Mouse (Mus musculus) right cerebral cortex, adult 2 months (tissue): ENCODE measurements around the gene Myt1.
"Not testable (repeated sequence)": the region's sequence is repeated elsewhere in the genome, so short reads cannot be mapped to it uniquely, and the experiment has no call there.

Experiments used
- DNase-seq, 2 experiments: peaks; one replicate each; pipeline ENCODE4 v3.0.0; 2021 to 2022; ENCODE audit warnings: low spot score in 2 of 2

The Myt1 gene

DNA sequence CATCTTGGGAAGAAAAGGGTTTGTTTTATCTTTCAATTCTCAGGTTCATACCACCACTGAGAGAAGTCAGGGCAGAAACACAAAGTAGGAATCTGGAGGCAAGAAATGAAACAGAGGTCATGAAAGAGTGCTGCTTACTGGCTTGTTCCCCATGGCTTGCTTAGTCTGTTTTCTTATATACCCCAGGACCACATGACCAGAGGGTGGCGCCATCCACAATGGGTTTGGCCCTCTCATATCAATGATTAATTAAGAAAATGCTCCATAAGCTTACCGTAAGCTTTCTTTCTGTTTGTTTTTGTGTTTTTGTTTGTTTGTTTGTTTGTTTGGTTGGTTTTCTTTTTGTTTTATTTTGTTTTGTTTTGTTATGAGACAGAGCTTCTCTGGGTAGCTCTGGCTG lies 14.6 kb downstream of the Myt1 start:
- DNase-seq, result no peak

DNA sequence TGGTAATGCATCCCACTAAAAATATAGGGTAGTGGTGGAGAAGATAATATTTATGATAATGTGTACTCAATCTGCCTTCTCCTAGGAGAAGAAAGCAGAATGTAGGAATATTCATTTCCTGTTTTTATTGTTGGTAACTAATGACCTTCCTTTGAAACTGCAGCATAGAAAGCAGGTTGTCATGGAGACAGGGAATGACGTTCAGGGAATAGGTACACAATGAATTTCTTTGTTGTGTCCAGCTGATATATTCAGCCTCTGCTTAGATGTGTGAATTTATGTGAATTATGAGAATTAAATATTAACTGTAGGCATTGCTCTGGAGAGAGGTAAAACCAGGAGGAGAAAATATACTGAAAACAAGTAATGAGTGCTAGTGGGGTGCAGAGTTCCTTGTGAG lies 18.3 kb downstream of the Myt1 start:
- DNase-seq, result no peak

DNA sequence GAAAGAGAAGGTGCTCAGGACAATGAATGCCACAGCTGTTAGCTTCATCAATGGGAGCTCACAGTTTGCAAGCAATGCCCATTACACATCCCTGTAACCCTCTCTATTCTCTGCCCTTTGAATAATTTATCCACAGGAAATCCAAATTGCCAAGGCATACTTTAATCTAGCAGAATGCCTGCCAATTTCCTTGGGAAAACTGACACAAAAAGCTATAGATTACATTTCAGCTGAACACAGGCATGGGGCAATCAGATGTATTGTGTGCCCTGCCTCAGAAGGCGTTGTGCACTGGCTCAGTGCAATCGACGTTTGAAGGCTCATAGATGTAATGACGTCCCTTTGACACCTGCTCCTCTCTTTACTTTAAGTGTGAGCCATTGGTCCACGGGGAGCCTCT lies 24.7 kb downstream of the Myt1 start:
- DNase-seq, result no peak

DNA sequence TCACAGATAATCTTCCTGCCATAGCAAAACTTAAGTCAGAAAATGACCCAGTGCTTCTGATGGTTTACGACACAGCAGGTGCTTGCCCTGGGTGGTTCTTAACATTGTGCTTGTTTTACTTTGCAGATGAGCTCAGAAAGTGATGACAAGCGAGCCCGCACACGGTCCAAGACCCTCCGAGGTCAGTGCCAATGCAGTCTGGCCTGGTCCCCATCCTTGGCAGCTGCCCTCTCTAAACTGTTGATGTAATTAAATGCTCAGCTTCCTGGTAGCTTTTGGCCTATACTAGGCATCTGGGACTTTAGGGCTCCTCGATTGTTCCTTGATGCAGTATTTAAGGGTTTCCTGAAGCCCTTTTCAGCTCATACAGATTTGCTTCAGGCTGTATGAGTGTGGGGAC lies 26.3 kb downstream of the Myt1 start:
- no peak for DNase-seq

DNA sequence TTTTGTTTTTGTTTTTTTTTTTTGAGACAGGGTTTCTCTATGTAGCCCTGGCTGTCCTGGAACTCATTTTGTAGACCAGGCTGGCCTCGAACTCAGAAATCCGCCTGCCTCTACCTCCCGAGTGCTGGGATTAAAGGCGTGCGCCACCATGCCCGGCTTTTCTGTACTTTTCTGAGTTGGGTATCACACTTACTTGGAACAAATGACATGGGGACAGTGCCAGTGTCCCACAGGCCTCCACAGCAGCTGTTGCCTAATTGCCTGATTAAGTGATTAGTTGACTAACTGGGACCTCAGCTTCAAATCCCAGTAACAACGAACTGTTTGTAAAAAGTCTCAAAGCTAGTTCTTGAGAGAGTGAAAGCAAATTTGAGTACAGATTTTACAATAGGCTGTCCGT lies 30.1 kb downstream of the Myt1 start:
- DNase-seq, result not testable (repeated sequence)

DNA sequence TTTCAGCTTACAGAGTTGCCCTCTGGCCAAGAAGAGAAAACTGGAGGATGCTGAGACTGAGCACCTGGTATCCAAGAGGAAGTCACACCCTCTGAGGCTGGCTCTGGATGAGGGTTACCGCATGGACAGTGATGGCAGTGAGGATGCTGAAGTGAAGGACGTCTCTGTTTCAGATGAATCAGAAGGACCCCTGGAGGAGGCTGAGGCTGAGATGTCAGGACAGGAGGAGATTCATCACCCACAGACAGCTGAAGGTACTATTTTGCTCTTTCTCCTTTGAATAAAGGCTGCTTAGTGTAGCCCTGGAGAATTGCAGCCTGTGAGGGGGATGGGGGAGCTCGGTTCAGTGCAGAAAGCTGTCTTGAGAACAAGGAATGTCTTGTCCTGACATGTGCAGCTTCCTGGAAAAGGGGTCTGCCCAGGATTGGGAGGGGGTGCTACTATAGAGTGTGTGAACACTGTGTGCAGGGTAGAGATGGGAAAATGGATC lies 32.6 kb downstream of the Myt1 start:
- no peak for DNase-seq

DNA sequence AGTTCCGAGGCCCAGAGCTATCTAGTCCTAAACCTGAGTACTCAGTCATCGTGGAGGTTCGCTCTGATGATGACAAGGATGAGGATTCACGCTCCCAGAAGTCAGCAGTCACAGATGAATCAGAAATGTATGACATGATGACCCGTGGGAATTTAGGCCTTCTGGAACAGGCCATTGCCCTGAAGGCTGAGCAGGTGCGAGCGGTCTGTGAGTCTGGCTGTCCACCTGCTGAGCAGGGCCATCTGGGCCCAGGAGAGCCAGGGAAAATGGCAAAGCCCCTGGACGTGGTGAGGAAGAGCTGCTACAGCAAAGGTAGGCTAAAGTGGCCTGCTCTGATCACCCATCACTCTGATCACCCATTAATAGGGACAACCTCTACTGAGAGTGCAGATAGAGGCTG lies 34.5 kb downstream of the Myt1 start:
- DNase-seq, result no peak

DNA sequence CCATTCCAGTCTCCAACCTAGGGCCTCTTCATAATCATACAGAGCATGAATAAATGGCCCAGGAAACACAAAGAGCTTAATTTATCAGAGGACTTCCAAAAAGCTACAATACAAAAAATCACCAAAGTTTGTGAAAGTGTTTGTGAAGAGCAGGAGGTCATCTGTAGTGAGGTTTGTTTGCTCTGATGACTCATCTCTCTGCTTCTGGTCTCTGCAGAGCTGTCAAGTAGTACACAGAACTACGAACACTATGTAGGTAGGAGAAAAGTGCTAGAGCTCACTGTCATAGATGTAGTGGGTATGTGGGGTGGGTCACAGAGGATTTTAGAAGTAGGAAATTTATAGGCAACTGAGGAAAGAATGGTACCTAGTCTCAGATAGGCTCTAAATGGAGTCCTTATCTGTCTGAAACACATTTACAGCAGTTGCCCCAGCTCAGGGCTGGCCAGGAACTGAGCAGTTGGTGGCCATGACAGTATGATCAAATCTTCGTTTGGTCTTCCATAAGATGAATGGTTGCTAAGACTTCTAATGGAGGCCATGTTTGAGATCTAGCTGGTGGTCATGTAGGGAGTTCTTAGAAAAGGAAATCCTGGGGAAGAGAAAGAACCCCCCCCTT lies 66.0 kb downstream of the Myt1 start:
- no peak for DNase-seq

DNA sequence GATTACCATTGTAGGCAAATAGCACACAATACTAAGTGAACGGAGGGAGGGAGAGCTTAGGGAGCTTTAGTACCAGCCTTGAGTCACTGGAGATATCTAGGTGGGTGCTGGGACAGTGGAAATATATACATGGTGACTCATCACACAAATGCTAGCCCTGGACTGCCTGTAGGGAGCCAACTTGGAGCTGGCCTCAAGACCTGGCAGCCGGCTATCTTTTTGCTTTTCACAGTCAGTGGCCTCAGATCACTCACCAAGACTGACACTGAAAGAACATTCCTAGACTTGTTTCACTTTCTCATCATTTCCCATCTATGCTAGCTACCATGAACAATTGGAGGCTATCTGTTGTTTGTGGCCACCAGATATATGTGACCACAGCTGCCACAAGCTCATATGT lies 69.6 kb downstream of the Myt1 start:
- no peak for DNase-seq

DNA sequence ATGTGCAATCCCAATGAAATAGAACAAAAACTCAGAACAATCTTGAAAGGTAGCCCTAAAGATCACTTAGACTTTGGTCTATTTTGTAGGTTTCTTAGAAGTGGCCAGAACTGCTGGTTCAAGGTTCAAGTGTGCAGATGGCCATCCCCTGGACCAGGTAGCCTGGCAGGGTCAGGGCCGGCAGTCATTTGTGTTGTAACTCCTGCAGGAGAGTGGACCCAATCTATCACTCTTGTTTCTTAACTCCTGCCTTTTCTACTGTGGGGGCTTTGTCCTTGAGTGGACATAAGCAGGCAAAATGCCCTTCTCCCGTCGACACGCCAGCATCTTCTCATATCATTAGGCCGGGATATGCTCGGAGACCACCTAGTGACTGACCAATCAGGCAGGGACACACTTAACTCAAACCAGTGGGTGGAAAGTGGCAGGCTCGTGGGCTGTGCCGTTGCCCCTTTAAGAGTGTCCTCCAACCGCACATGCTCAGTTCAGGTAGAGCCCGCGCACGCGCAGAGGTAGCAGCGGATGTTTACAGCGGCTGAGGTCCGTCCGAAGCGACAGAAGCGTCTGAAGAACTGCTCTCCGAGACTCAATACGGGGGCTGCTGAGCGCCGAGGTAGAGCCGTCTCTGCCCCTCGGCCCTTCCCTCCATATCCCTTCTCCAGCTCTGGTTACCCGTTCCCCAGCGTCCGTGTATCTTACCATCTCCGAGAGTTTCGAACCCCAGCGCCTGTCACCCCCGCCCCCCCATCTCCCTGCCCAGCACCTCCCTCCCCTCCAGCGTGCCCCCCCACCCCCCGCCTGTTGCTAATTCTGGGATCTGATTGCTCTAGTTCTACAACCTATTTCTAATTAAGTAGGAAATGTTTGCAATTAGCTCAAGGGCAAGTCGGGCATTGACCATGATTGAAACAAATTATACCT lies 74.5 kb downstream of the Myt1 start, which contains the start of gene Pcmtd2:
Pcmtd2 (plus strand) TSS at position 483 of the 921 bp plus-strand sequence.
- peak; percentile 93 for DNase-seq

DNA sequence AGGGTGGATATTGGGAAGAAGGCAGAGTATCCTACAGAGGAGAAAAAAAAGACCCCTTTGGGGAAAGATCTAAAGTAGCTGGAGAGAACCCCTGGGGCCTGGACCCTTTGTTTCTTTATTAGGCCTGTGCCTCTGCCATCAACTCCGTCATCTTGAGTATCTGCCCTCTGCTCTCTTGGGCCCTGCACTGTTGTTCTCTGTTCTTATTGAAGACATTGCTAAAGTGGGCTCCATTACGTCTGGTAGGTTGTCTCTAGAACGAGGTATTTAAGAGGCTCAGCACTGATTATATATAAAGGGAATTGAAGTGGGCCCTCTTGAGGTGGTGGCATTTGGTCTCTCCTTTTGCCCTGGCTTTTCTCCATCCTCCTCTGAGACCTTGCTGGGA lies 75.2 kb downstream of the Myt1 start:
- DNase-seq, result peak in 1 of 2 experiments; percentile 19

DNA sequence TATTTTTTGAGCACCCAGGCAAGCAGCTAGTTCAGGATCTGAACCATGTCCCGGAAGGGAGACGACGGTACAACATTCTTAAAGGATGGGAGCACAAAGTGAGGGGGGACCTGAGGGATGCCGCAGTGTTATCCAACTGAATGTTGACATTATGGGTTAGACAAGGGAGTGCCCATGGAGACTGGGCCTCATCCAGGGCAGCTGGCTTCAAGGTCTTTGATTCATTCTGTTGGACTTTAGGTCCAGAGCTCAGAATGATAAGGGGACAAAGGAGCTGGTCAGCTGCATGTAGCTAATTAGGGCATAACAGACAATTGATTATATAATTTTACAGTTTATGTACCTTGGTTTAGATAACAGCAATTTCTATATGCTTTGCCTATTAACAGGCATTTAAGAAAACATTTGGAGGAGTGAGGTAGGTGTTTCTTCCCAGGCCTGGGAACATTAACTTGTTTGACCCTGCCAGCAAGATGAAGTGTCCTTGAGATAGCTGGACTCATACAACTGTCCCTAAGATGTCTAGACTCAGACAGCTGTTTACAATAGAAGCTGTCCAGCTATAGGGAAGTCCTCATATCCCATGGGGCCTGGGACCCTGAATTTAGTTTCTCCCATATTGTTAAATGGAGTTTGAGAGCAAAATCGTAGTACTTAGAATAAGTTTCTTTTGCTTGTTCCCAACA lies 82.7 kb downstream of the Myt1 start:
- DNase-seq, result no peak

DNA sequence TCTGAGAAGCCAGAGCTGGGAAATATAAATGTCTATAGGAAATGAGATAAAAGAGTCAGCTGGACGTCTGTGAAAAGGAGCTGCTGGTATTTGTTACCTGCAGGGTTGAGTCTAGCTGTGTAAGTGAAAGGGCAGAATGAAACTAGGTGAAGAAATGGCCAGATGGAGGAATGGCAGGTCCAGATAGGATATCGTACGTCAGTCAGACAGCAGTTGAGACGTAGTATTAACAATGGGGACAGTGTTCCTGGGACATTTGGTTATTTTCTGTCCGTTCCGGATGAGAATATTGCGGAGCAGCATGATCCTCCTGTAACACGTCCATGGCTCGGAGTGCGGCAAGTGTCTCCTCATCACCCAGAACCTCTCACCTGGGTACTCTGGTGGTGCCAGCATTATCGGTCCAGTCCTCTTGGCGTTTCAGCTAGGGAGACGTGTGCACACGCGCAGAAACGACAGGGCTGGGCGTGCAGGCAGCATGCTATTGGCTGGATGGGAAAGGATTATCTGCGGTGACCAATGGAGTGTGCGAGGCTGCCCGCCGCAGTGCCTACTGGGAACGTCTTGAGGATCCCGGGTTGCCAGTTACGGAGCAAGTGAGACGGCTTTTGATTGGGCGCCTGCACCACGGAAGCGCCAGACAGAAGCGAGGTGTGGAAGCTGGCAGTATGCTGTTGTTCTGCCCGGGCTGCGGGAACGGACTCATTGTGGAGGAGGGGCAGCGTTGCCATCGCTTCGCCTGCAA lies 100.8 kb downstream of the Myt1 start, which contains the start of gene Polr3k:
Polr3k (plus strand) TSS at position 547 of the 745 bp plus-strand sequence.
- DNase-seq, result peak; percentile 97

DNA sequence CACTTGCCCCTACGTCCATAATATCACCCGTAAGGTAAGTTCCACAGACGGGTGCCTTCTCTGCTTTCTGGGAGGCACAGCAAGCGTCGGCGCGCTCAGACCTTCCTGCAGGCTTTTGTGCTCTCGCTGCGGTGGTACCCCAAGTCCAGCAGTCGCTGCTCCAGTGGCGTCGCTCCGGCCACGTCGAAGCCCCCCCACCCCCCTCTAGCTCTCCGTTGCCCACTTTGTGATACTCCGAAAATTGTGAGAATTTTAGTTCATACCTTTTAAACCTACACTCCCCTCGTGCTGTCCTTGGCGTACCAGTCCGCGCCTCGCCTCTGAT lies 101.4 kb downstream of the Myt1 start:
- DNase-seq, result no peak

DNA sequence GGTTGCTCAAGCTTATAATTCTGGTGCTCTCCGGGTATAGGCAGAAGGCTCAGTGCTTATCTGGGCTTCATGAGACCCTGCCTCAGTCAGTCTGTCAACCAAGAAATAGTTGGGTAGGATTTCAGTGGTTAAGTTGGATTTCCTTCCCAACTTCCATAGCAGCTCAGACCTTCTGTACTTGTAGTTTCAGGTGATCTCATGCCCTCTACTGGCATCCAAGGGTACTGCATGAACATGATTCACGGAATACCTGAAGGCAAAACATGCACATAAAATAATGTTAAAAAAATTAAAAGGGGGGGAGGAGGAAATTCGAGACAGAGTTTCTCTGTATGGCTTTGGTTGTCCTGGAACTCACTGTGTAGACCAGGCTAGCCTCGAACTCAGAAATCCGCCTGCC lies 103.8 kb downstream of the Myt1 start:
- DNase-seq, result peak; percentile 88 to 91

DNA sequence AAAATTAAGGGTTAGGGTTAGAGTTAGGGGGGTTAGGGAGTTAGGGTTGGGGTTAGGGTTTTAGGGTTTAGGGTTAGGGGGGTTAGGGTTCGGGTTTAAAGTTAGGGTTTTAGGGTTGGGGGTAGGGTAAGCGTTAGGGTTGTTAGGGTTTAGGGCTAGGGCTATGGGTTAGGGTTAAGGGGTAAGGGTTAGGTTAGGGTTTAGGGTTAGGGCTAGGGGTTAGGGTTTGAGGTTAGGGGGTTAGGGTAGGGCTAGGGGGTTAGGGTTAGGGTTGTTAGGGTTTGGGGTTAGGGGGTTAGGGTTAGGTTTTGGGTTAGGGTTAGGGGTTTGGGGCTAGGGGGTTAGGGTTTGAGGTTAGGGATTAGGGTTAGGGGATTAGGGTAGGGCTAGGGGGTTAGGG lies 107.9 kb downstream of the Myt1 start:
- no peak for DNase-seq
